ENCODE assay signal across 20 mouse cellular contexts in genomic region chr2:14275796-14276195, GRCm38 (mm10). TPM values are rescaled to one million over a fixed set of nuclear protein-coding genes. Genes with fewer than 3 reads are reported as not detected.
DNase-seq lines count a peak whose midpoint lies in the region; TF ChIP-seq lines count a peak whose summit lies in the region.
"Had no signal": no experiment of that assay in that cellular context is flagged by ENCODE, and none has a peak within 500 bp of the region (broad histone marks: within the 10 kb centered on the region; RNA-seq: fewer than 3 reads in every experiment).

No protein-coding gene starts in this region.

- H3K4me3 ChIP-seq in gastrocnemius, adult 2 months = peak overlapping the region; percentile 32; the same call in 1 of the 2 replicates
- H3K4me3 ChIP-seq: embryonic facial prominence, embryonic 10.5 days; embryonic facial prominence, embryonic 12.5 days; forebrain, embryonic 13.5 days; forebrain, embryonic 15.5 days had no signal

- intact Hi-C loops in gastrocnemius, adult 2 months (cut with DNase I) = no loop called here
- intact Hi-C loops in gastrocnemius, postnatal 36 days (cut with DNase I) = no loop called here
- intact Hi-C loops in gastrocnemius, postnatal 14 days (cut with DNase I; ENCODE audit: low total_unique reads) = no loop called here

- peak; percentile 38 for DNase-seq in gastrocnemius, adult 2 months
- DNase-seq in gastrocnemius, postnatal 36 days = no peak
- DNase-seq in gastrocnemius, postnatal 25 days = peak; percentile 32
- DNase-seq in gastrocnemius, postnatal 14 days = no peak
- peak; percentile 9 for DNase-seq in ZHBTc4 (ENCODE audit: low read depth, low spot score)
- DNase-seq in heart, adult 11 months = no peak
- no peak for DNase-seq in B cell, adult 2 months
- DNase-seq: adrenal gland, adult 8-10 months; adrenal gland, postnatal 14 days; adrenal gland, postnatal 36 days; cerebellum, adult 11-12 months; cerebellum, adult 2 months; cerebellum, adult 9-10 months; cerebellum, postnatal 10 days; cerebellum, postnatal 25 days; forebrain, postnatal 0 days had no signal

- peak overlapping the region; percentile 75 for H3K27ac ChIP-seq in gastrocnemius, adult 2 months
- H3K27ac ChIP-seq: embryonic facial prominence, embryonic 10.5 days; embryonic facial prominence, embryonic 12.5 days; forebrain, embryonic 13.5 days; forebrain, embryonic 15.5 days had no signal

- no peak for TF ChIP-seq CTCF in gastrocnemius, adult 2 months (IDR thresholded peaks at IDR 0.05)

RNA-seq across cellular contexts. Expression of gene Mrc1, which starts 46.6 kb away (rescaled TPM):
- total RNA-seq in gastrocnemius, adult 2 months (2021) = 10 to 100 TPM in 1 of 2 experiments, 1 to 10 TPM in 1; 5.4 to 10.9 TPM
- total RNA-seq in gastrocnemius, postnatal 36 days (2021) = 10 to 100 TPM; 10.1 to 13.1 TPM
- total RNA-seq in gastrocnemius, postnatal 25 days (2021) = 10 to 100 TPM; 15.2 to 17.7 TPM
- 10 to 100 TPM; 25.7 to 26.4 TPM for total RNA-seq in gastrocnemius, postnatal 14 days (2021)

Comparison
In these comparisons a context has a peak if more than half of its experiments do, and no peak if none do; other contexts are left out.
1. DNase-seq: peak in gastrocnemius, adult 2 months (single experiment), gastrocnemius, postnatal 25 days (single experiment) and ZHBTc4 (single experiment); none in gastrocnemius, postnatal 36 days (0 of 2), gastrocnemius, postnatal 14 days (single experiment), heart, adult 11 months (single experiment) and B cell, adult 2 months (0 of 2).